ENCODE assay signal across 22 mouse cellular contexts in genomic region chr9:43750053-43750452, GRCm38 (mm10). TPM values are rescaled to one million over a fixed set of nuclear protein-coding genes. Genes with fewer than 3 reads are reported as not detected.
DNase-seq lines count a peak whose midpoint lies in the region; ATAC-seq lines count a peak whose summit lies in the region.
"Had no signal": no experiment of that assay in that cellular context is flagged by ENCODE, and none has a peak within 500 bp of the region (broad histone marks: within the 10 kb centered on the region; RNA-seq: fewer than 3 reads in every experiment).

No protein-coding gene starts in this region.

- no peak overlapping the region for H3K4me2 ChIP-seq in embryonic facial prominence, embryonic 14.5 days (ENCODE audit: low read depth, low read length)
- peak overlapping the region; percentile 14; the same call in 1 of the 2 replicates for H3K4me2 ChIP-seq in midbrain, embryonic 15.5 days
- H3K4me2 ChIP-seq in midbrain, embryonic 14.5 days (ENCODE audit: low read length), result no peak overlapping the region
- H3K4me2 ChIP-seq in forebrain, embryonic 16.5 days (ENCODE audit: low read length), result no peak overlapping the region
- H3K4me2 ChIP-seq in hindbrain, embryonic 16.5 days (ENCODE audit: low read length), result no peak overlapping the region
- H3K4me2 ChIP-seq: liver, embryonic 12.5 days had no signal

- H3K9me3 ChIP-seq in embryonic facial prominence, embryonic 14.5 days (ENCODE audit: control insufficient read depth, low read length), result no peaks in the 10 kb centered on the region
- no peaks in the 10 kb centered on the region for H3K9me3 ChIP-seq in embryonic facial prominence, embryonic 10.5 days
- H3K9me3 ChIP-seq in midbrain, embryonic 15.5 days, result no peaks in the 10 kb centered on the region
- no peaks in the 10 kb centered on the region for H3K9me3 ChIP-seq in midbrain, embryonic 14.5 days (ENCODE audit: control insufficient read depth, low read length)
- no peaks in the 10 kb centered on the region for H3K9me3 ChIP-seq in forebrain, embryonic 16.5 days (ENCODE audit: control insufficient read depth, low read length)
- no peaks in the 10 kb centered on the region for H3K9me3 ChIP-seq in hindbrain, embryonic 16.5 days (ENCODE audit: control insufficient read depth, low read length)
- H3K9me3 ChIP-seq: liver, embryonic 12.5 days; megakaryocyte, embryonic 14.5 days had no signal

- no peak overlapping the region for H3K9ac ChIP-seq in embryonic facial prominence, embryonic 14.5 days (ENCODE audit: low read depth, low read length)
- H3K9ac ChIP-seq in midbrain, embryonic 15.5 days, result 0 out of 2 replicates have a peak overlapping the region, but pooled peaks have one; percentile 15
- H3K9ac ChIP-seq in midbrain, embryonic 14.5 days (replicated peaks; ENCODE audit: low read length), result no peak overlapping the region; the same call in 1 of the 2 replicates
- no peak overlapping the region for H3K9ac ChIP-seq in forebrain, embryonic 16.5 days (replicated peaks; ENCODE audit: low read depth, low read length)
- H3K9ac ChIP-seq in hindbrain, embryonic 16.5 days (ENCODE audit: low read depth, low read length), result peak overlapping the region; percentile 23; the same call in 1 of the 2 replicates
- H3K9ac ChIP-seq: liver, embryonic 12.5 days had no signal

- H3K27ac ChIP-seq in embryonic facial prominence, embryonic 14.5 days (replicated peaks; ENCODE audit: low read depth, low read length), result no peak overlapping the region
- no peak overlapping the region for H3K27ac ChIP-seq in embryonic facial prominence, embryonic 10.5 days (replicated peaks)
- no peak overlapping the region for H3K27ac ChIP-seq in midbrain, embryonic 15.5 days
- H3K27ac ChIP-seq in midbrain, embryonic 14.5 days (replicated peaks; ENCODE audit: low read depth, low read length), result no peak overlapping the region
- no peak overlapping the region for H3K27ac ChIP-seq in forebrain, embryonic 16.5 days (ENCODE audit: low read length)
- no peak overlapping the region for H3K27ac ChIP-seq in hindbrain, embryonic 16.5 days (ENCODE audit: low read depth, low read length)
- H3K27ac ChIP-seq: liver, embryonic 12.5 days had no signal

- peak; percentile 11; the same call in 1 of the 2 replicates for ATAC-seq in embryonic facial prominence, embryonic 14.5 days (ENCODE audit: low read depth)
- no peak for ATAC-seq in midbrain, embryonic 15.5 days (replicated peaks)
- no peak for ATAC-seq in midbrain, embryonic 14.5 days (ENCODE audit: low FRiP score, low TSS enrichment)
- ATAC-seq in forebrain, embryonic 16.5 days, result 0 out of 2 replicates have a peak, but pooled peaks have one; percentile 11
- no peak for ATAC-seq in hindbrain, embryonic 16.5 days
- ATAC-seq: CD4-positive, CD25-positive, alpha-beta regulatory T cell, adult 4 months; liver, embryonic 12.5 days had no signal

- WGBS in embryonic facial prominence, embryonic 14.5 days, result 74% methylated on average over 9 of the region's 9 CpGs
- 73% methylated on average over 9 of the region's 9 CpGs for WGBS in embryonic facial prominence, embryonic 10.5 days
- 62% methylated on average over 9 of the region's 9 CpGs for WGBS in midbrain, embryonic 15.5 days
- 64% methylated on average over 9 of the region's 9 CpGs for WGBS in midbrain, embryonic 14.5 days
- WGBS in forebrain, embryonic 16.5 days, result 43% methylated on average over 9 of the region's 9 CpGs
- WGBS in hindbrain, embryonic 16.5 days, result 52% methylated on average over 9 of the region's 9 CpGs

- no peak overlapping the region for H3K4me3 ChIP-seq in embryonic facial prominence, embryonic 14.5 days (ENCODE audit: low read depth, low read length)
- no peak overlapping the region for H3K4me3 ChIP-seq in embryonic facial prominence, embryonic 10.5 days
- no peak overlapping the region for H3K4me3 ChIP-seq in midbrain, embryonic 15.5 days
- no peak overlapping the region for H3K4me3 ChIP-seq in midbrain, embryonic 14.5 days (replicated peaks; ENCODE audit: low read depth, low read length)
- no peak overlapping the region for H3K4me3 ChIP-seq in forebrain, embryonic 16.5 days (replicated peaks; ENCODE audit: low read length)
- H3K4me3 ChIP-seq in hindbrain, embryonic 16.5 days (ENCODE audit: low read length), result no peak overlapping the region
- H3K4me3 ChIP-seq: erythroblast, embryonic 14.5 days; liver, embryonic 12.5 days; megakaryocyte, embryonic 14.5 days had no signal

- no peak for DNase-seq in embryonic facial prominence, embryonic 14.5 days (ENCODE audit: low spot score)
- DNase-seq in embryonic facial prominence, embryonic 10.5 days (ENCODE audit: low spot score), result no peak
- DNase-seq in midbrain, embryonic 14.5 days, result no peak
- no peak for DNase-seq in left cerebral cortex, adult 11 months (ENCODE audit: low spot score)
- DNase-seq in adrenal gland, postnatal 4 days (ENCODE audit: low spot score in 2 of 2), result no peak
- DNase-seq: adrenal gland, postnatal 25 days; cerebellum, adult 2 months; gastrocnemius, postnatal 25 days; kidney, adult 2 months; kidney, postnatal 10 days; left cerebral cortex, postnatal 4 days; lung, adult 2 months; right cerebral cortex, postnatal 4 days; thymus, adult 2 months had no signal

- peaks cover 30% of the 10 kb centered on the region for H3K4me1 ChIP-seq in embryonic facial prominence, embryonic 14.5 days (ENCODE audit: control insufficient read depth, insufficient read depth, low read length)
- H3K4me1 ChIP-seq in embryonic facial prominence, embryonic 10.5 days, result peaks cover 82% of the 10 kb centered on the region
- H3K4me1 ChIP-seq in midbrain, embryonic 15.5 days, result peaks cover 87% of the 10 kb centered on the region
- H3K4me1 ChIP-seq in midbrain, embryonic 14.5 days (ENCODE audit: control insufficient read depth, insufficient read depth, low read length), result peaks cover 57% of the 10 kb centered on the region
- peaks cover 59% of the 10 kb centered on the region for H3K4me1 ChIP-seq in forebrain, embryonic 16.5 days (replicated peaks; ENCODE audit: control insufficient read depth, insufficient read depth, low read length)
- peaks cover 66% of the 10 kb centered on the region for H3K4me1 ChIP-seq in hindbrain, embryonic 16.5 days (ENCODE audit: control insufficient read depth, insufficient read depth, low read depth, low read length)
- H3K4me1 ChIP-seq: megakaryocyte, embryonic 14.5 days had no signal

- H3K36me3 ChIP-seq in embryonic facial prominence, embryonic 14.5 days (ENCODE audit: control insufficient read depth, insufficient read depth, low read length), result no peaks in the 10 kb centered on the region
- H3K36me3 ChIP-seq in embryonic facial prominence, embryonic 10.5 days (replicated peaks), result peaks cover 17% of the 10 kb centered on the region
- no peaks in the 10 kb centered on the region for H3K36me3 ChIP-seq in midbrain, embryonic 15.5 days (replicated peaks)
- no peaks in the 10 kb centered on the region for H3K36me3 ChIP-seq in midbrain, embryonic 14.5 days (ENCODE audit: control insufficient read depth, insufficient read depth, low read length)
- no peaks in the 10 kb centered on the region for H3K36me3 ChIP-seq in forebrain, embryonic 16.5 days (ENCODE audit: control insufficient read depth, insufficient read depth)
- H3K36me3 ChIP-seq in hindbrain, embryonic 16.5 days (ENCODE audit: control insufficient read depth, insufficient read depth, low read length), result no peaks in the 10 kb centered on the region
- H3K36me3 ChIP-seq: G1E; liver, embryonic 12.5 days had no signal

- no peaks in the 10 kb centered on the region for H3K27me3 ChIP-seq in embryonic facial prominence, embryonic 14.5 days (replicated peaks; ENCODE audit: control insufficient read depth, insufficient read depth, low read length)
- peaks cover 25% of the 10 kb centered on the region for H3K27me3 ChIP-seq in embryonic facial prominence, embryonic 10.5 days (replicated peaks; ENCODE audit: low read depth, poor library complexity, severe bottlenecking)
- no peaks in the 10 kb centered on the region for H3K27me3 ChIP-seq in midbrain, embryonic 15.5 days (replicated peaks)
- H3K27me3 ChIP-seq in midbrain, embryonic 14.5 days (ENCODE audit: control insufficient read depth, insufficient read depth, low read length), result no peaks in the 10 kb centered on the region
- no peaks in the 10 kb centered on the region for H3K27me3 ChIP-seq in forebrain, embryonic 16.5 days (replicated peaks; ENCODE audit: control insufficient read depth, insufficient read depth, low read length)
- H3K27me3 ChIP-seq in hindbrain, embryonic 16.5 days (replicated peaks; ENCODE audit: control insufficient read depth, insufficient read depth, low read length), result no peaks in the 10 kb centered on the region

RNA-seq across cellular contexts. Expression of gene Nectin1, which starts 6.3 kb away (rescaled TPM):
- polyA plus RNA-seq in embryonic facial prominence, embryonic 14.5 days (2014; fragmentation: Nextera tagmentation; extraction: Ambion mirVana), result 9.0 and 10.1 TPM in 2 replicates
- polyA plus RNA-seq in embryonic facial prominence, embryonic 10.5 days (2016; fragmentation: Nextera tagmentation; extraction: Ambion mirVana), result 5.0 TPM in 2 replicates
- polyA plus RNA-seq in midbrain, embryonic 15.5 days (2015; fragmentation: Nextera tagmentation; extraction: Ambion mirVana), result 14.7 and 15.9 TPM in 2 replicates
- polyA plus RNA-seq in midbrain, embryonic 14.5 days (2014; fragmentation: Nextera tagmentation; extraction: Ambion mirVana), result 16.7 and 21.0 TPM in 2 replicates
- polyA plus RNA-seq in forebrain, embryonic 16.5 days (2015; fragmentation: Nextera tagmentation; extraction: Ambion mirVana), result 8.6 and 10.1 TPM in 2 replicates
- 12.9 and 15.5 TPM in 2 replicates for polyA plus RNA-seq in hindbrain, embryonic 16.5 days (2015; fragmentation: Nextera tagmentation; extraction: Ambion mirVana)
- 10 to 100 TPM; 22.0 to 22.5 TPM for total RNA-seq in adrenal gland, postnatal 4 days (2021)
- polyA plus RNA-seq: G1E had no signal

Comparison
In these comparisons a context has a peak if more than half of its experiments do, and no peak if none do; other contexts are left out.
1. H3K9ac ChIP-seq: peak in midbrain, embryonic 15.5 days (single experiment) and hindbrain, embryonic 16.5 days (single experiment); none in embryonic facial prominence, embryonic 14.5 days (single experiment), midbrain, embryonic 14.5 days (single experiment) and forebrain, embryonic 16.5 days (single experiment).
2. ATAC-seq: peak in embryonic facial prominence, embryonic 14.5 days (single experiment) and forebrain, embryonic 16.5 days (single experiment); none in midbrain, embryonic 15.5 days (single experiment), midbrain, embryonic 14.5 days (single experiment) and hindbrain, embryonic 16.5 days (single experiment).